Mouse (Mus musculus): ENCODE measurements around the gene Bmper. TPM values are rescaled to one million over a fixed set of nuclear protein-coding genes. Genes with fewer than 3 reads are reported as not detected.

Bmper gene
- polyA plus RNA-seq, 1 experiment from 2014 or later, result 10.8 TPM

- Histone ChIP-seq H3K36me3 (replicated peaks; ENCODE audit: control insufficient read depth, insufficient read depth, low read depth, low read length) (no peaks in the 10 kb centered on the region), H3K27ac (replicated peaks; ENCODE audit: low read depth, low read length) (no peak overlapping the region), H3K4me2 (ENCODE audit: low read depth, low read length) (no peak overlapping the region), H3K27me3 (ENCODE audit: control insufficient read depth, insufficient read depth, low read length) (no peaks in the 10 kb centered on the region), H3K4me1 (ENCODE audit: control insufficient read depth, insufficient read depth, low read length) (no peaks in the 10 kb centered on the region), H3K9me3 (replicated peaks; ENCODE audit: control insufficient read depth, low read length) (no peaks in the 10 kb centered on the region), H3K9ac (replicated peaks; ENCODE audit: low read length) (no peak overlapping the region), H3K4me3 (ENCODE audit: low read depth, low read length) (no peak overlapping the region)
- DNase-seq (ENCODE audit: low spot score) (no peak), ATAC-seq (replicated peaks; ENCODE audit: insufficient number of reproducible peaks, low FRiP score, low TSS enrichment, low read depth) (no peak)
- WGBS, result 88% methylated on average over 8 of the region's 8 CpGs
Measured at GRCm38 (mm10) chr9:23383291-23383690, 160.4 kb downstream of the Bmper start.

GRCm38 (mm10) chr9:23383837-23384236 is 161.0 kb downstream of the Bmper start:
- ATAC-seq (replicated peaks; ENCODE audit: insufficient number of reproducible peaks, low FRiP score, low TSS enrichment, low read depth) (no peak), DNase-seq (ENCODE audit: low spot score) (no peak)
- H3K36me3 ChIP-seq (replicated peaks; ENCODE audit: control insufficient read depth, insufficient read depth, low read depth, low read length), result no peaks in the 10 kb centered on the region
- no peaks in the 10 kb centered on the region for H3K27me3 ChIP-seq (ENCODE audit: control insufficient read depth, insufficient read depth, low read length)
- no peak overlapping the region for H3K9ac ChIP-seq (replicated peaks; ENCODE audit: low read length)
- no peak overlapping the region for H3K4me2 ChIP-seq (ENCODE audit: low read depth, low read length)
- no peak overlapping the region for H3K4me3 ChIP-seq (ENCODE audit: low read depth, low read length)
- no peaks in the 10 kb centered on the region for H3K4me1 ChIP-seq (ENCODE audit: control insufficient read depth, insufficient read depth, low read length)
- no peaks in the 10 kb centered on the region for H3K9me3 ChIP-seq (replicated peaks; ENCODE audit: control insufficient read depth, low read length)
- WGBS, result 100% methylated on average over 1 of the region's 1 CpGs
- H3K27ac ChIP-seq (replicated peaks; ENCODE audit: low read depth, low read length), result no peak overlapping the region

- no peak for ATAC-seq (replicated peaks; ENCODE audit: insufficient number of reproducible peaks, low FRiP score, low TSS enrichment, low read depth)
- H3K4me2 ChIP-seq (ENCODE audit: low read depth, low read length), result no peak overlapping the region
- WGBS, result 69% methylated on average over 3 of the region's 3 CpGs
Measured at GRCm38 (mm10) chr9:23384880-23385279, 162.0 kb downstream of the Bmper start.

GRCm38 (mm10) chr9:23386201-23386600 is 163.3 kb downstream of the Bmper start:
- H3K4me3 ChIP-seq (ENCODE audit: low read depth, low read length), result no peak overlapping the region
- H3K27me3 ChIP-seq (ENCODE audit: control insufficient read depth, insufficient read depth, low read length), result no peaks in the 10 kb centered on the region
- no peak overlapping the region for H3K27ac ChIP-seq (replicated peaks; ENCODE audit: low read depth, low read length)
- no peak overlapping the region for H3K9ac ChIP-seq (replicated peaks; ENCODE audit: low read length)
- DNase-seq (ENCODE audit: low spot score) (peak; percentile 25), ATAC-seq (replicated peaks; ENCODE audit: insufficient number of reproducible peaks, low FRiP score, low TSS enrichment, low read depth) (no peak)
- no peaks in the 10 kb centered on the region for H3K4me1 ChIP-seq (ENCODE audit: control insufficient read depth, insufficient read depth, low read length)
- no peaks in the 10 kb centered on the region for H3K36me3 ChIP-seq (replicated peaks; ENCODE audit: control insufficient read depth, insufficient read depth, low read depth, low read length)
- no peaks in the 10 kb centered on the region for H3K9me3 ChIP-seq (replicated peaks; ENCODE audit: control insufficient read depth, low read length)
- H3K4me2 ChIP-seq (ENCODE audit: low read depth, low read length), result no peak overlapping the region
- 55% methylated on average over 3 of the region's 3 CpGs for WGBS

More at GRCm38 (mm10) chr9:23384880-23385279, 162.0 kb downstream of the Bmper start:
- Histone ChIP-seq H3K36me3 (replicated peaks; ENCODE audit: control insufficient read depth, insufficient read depth, low read depth, low read length) (no peaks in the 10 kb centered on the region), H3K27ac (replicated peaks; ENCODE audit: low read depth, low read length) (no peak overlapping the region), H3K4me3 (ENCODE audit: low read depth, low read length) (no peak overlapping the region), H3K27me3 (ENCODE audit: control insufficient read depth, insufficient read depth, low read length) (no peaks in the 10 kb centered on the region), H3K9ac (replicated peaks; ENCODE audit: low read length) (no peak overlapping the region), H3K9me3 (replicated peaks; ENCODE audit: control insufficient read depth, low read length) (no peaks in the 10 kb centered on the region), H3K4me1 (ENCODE audit: control insufficient read depth, insufficient read depth, low read length) (no peaks in the 10 kb centered on the region)
- no peak for DNase-seq (ENCODE audit: low spot score)

GRCm38 (mm10) chr9:23390118-23390517 is 167.2 kb downstream of the Bmper start:
- Histone ChIP-seq H3K4me1 (ENCODE audit: control insufficient read depth, insufficient read depth, low read length) (no peaks in the 10 kb centered on the region), H3K27me3 (ENCODE audit: control insufficient read depth, insufficient read depth, low read length) (no peaks in the 10 kb centered on the region), H3K4me2 (ENCODE audit: low read depth, low read length) (no peak overlapping the region), H3K4me3 (ENCODE audit: low read depth, low read length) (no peak overlapping the region), H3K36me3 (replicated peaks; ENCODE audit: control insufficient read depth, insufficient read depth, low read depth, low read length) (no peaks in the 10 kb centered on the region), H3K27ac (replicated peaks; ENCODE audit: low read depth, low read length) (no peak overlapping the region), H3K9me3 (replicated peaks; ENCODE audit: control insufficient read depth, low read length) (no peaks in the 10 kb centered on the region), H3K9ac (replicated peaks; ENCODE audit: low read length) (no peak overlapping the region)
- 80% methylated on average over 3 of the region's 3 CpGs for WGBS
- ATAC-seq (replicated peaks; ENCODE audit: insufficient number of reproducible peaks, low FRiP score, low TSS enrichment, low read depth) (no peak), DNase-seq (ENCODE audit: low spot score) (no peak)

- DNase-seq (ENCODE audit: low spot score), result no peak
- Histone ChIP-seq H3K4me2 (ENCODE audit: low read depth, low read length) (no peak overlapping the region), H3K27ac (replicated peaks; ENCODE audit: low read depth, low read length) (no peak overlapping the region), H3K4me1 (ENCODE audit: control insufficient read depth, insufficient read depth, low read length) (no peaks in the 10 kb centered on the region), H3K27me3 (ENCODE audit: control insufficient read depth, insufficient read depth, low read length) (no peaks in the 10 kb centered on the region), H3K9me3 (replicated peaks; ENCODE audit: control insufficient read depth, low read length) (no peaks in the 10 kb centered on the region), H3K36me3 (replicated peaks; ENCODE audit: control insufficient read depth, insufficient read depth, low read depth, low read length) (no peaks in the 10 kb centered on the region), H3K9ac (replicated peaks; ENCODE audit: low read length) (no peak overlapping the region), H3K4me3 (ENCODE audit: low read depth, low read length) (no peak overlapping the region)
- ATAC-seq (replicated peaks; ENCODE audit: insufficient number of reproducible peaks, low FRiP score, low TSS enrichment, low read depth), result no peak
- 74% methylated on average over 6 of the region's 6 CpGs for WGBS
Measured at GRCm38 (mm10) chr9:23394652-23395317, 171.9 kb downstream of the Bmper start.

- Histone ChIP-seq H3K9ac (replicated peaks; ENCODE audit: low read length) (no peak overlapping the region), H3K4me2 (ENCODE audit: low read depth, low read length) (no peak overlapping the region), H3K9me3 (replicated peaks; ENCODE audit: control insufficient read depth, low read length) (no peaks in the 10 kb centered on the region), H3K36me3 (replicated peaks; ENCODE audit: control insufficient read depth, insufficient read depth, low read depth, low read length) (no peaks in the 10 kb centered on the region), H3K4me3 (ENCODE audit: low read depth, low read length) (no peak overlapping the region), H3K4me1 (ENCODE audit: control insufficient read depth, insufficient read depth, low read length) (no peaks in the 10 kb centered on the region), H3K27ac (replicated peaks; ENCODE audit: low read depth, low read length) (no peak overlapping the region), H3K27me3 (ENCODE audit: control insufficient read depth, insufficient read depth, low read length) (no peaks in the 10 kb centered on the region)
- ATAC-seq (replicated peaks; ENCODE audit: insufficient number of reproducible peaks, low FRiP score, low TSS enrichment, low read depth), result no peak
- no peak for DNase-seq (ENCODE audit: low spot score)
- 87% methylated on average over 7 of the region's 7 CpGs for WGBS
Measured at GRCm38 (mm10) chr9:23396186-23396585, 173.3 kb downstream of the Bmper start.

- 88% methylated on average over 3 of the region's 3 CpGs for WGBS
Measured at GRCm38 (mm10) chr9:23397876-23398275, 175.0 kb downstream of the Bmper start.

More at GRCm38 (mm10) chr9:23397876-23398275, 175.0 kb downstream of the Bmper start:
- H3K27ac ChIP-seq (replicated peaks; ENCODE audit: low read depth, low read length), result no peak overlapping the region
- H3K9me3 ChIP-seq (replicated peaks; ENCODE audit: control insufficient read depth, low read length), result no peaks in the 10 kb centered on the region
- DNase-seq (ENCODE audit: low spot score), result no peak
- no peak overlapping the region for H3K4me3 ChIP-seq (ENCODE audit: low read depth, low read length)
- no peaks in the 10 kb centered on the region for H3K4me1 ChIP-seq (ENCODE audit: control insufficient read depth, insufficient read depth, low read length)
- no peak overlapping the region for H3K4me2 ChIP-seq (ENCODE audit: low read depth, low read length)
- ATAC-seq (replicated peaks; ENCODE audit: insufficient number of reproducible peaks, low FRiP score, low TSS enrichment, low read depth), result no peak
- no peaks in the 10 kb centered on the region for H3K36me3 ChIP-seq (replicated peaks; ENCODE audit: control insufficient read depth, insufficient read depth, low read depth, low read length)
- H3K27me3 ChIP-seq (ENCODE audit: control insufficient read depth, insufficient read depth, low read length), result no peaks in the 10 kb centered on the region
- no peak overlapping the region for H3K9ac ChIP-seq (replicated peaks; ENCODE audit: low read length)
